Mouse (Mus musculus) left cerebral cortex, adult 18-20 months (tissue): ENCODE data around the gene Prdx5. TPM values are rescaled to one million over a fixed set of nuclear protein-coding genes. Genes with fewer than 3 reads are reported as not detected.
"Not testable (repeated sequence)": the region's sequence is repeated elsewhere in the genome, so short reads cannot be mapped to it uniquely, and the experiment has no call there.

Experiments used
- DNase-seq, 2 experiments: peaks; one replicate each; pipeline ENCODE4 v3.0.0; 2021 to 2022; ENCODE audit warnings: low spot score in 2 of 2, mixed read lengths in 1 of 2
- total RNA-seq, 2 experiments: library from RNA; stranded (reverse); gene quantifications; 2 replicates each; pipeline ENCODE4 v1.2.3; 2021

Gene Prdx5
- total RNA-seq, 2 experiments from 2014 or later = 367 to 381 TPM

DNA sequence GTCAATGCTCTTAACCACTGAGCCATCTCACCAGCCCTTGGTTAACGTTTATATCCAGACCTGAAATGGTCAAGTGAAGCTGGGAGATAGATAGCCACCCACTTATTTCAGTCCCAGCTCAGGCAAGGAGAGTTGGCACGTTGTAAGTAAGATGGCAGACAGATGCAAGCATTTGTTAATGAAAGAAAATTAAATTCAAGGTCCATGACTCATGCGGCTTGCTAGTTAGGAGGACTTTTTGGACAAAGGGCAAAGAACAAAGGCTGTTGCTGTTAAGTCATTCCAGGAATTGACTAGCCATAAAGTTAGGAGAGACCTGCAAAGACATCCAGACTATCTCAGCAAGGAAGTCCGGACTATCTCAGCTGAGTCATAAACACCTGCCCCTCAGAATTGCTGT is 10.3 kb downstream of the Prdx5 start:
- no peak for DNase-seq

DNA sequence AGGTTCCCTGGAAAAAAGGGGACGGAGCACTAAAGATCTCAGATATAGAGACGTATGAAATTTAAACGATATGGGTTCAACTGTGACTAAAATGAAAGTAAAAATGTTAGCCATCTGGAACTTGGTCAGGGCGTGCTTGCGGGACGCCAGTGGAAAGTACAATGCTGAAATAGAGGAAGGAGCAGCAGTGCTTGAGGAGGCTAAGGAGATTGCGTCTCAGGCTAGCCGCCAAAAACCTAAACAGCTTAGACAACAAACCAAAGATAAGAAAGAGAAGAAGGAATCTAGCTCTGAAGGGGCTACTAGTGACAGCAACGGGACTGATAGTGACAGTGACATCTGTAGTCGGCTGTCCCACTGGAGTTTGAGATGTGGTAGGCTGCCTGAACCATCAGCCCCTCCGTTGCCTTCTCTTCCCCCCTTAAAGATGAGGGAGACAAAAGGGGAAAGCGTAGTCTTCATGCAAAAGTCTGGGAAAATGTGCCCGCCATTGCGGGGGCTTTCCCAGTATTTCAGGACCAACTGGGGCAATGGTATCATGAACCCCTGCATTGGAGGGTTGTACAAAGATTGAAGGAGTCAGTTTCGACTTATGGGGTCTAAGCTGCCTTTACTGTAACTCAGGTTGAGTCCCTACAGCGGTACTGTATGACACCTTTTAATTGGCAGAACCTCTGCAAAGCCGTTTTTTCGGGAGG is 14.1 kb downstream of the Prdx5 start:
- DNase-seq = not testable (repeated sequence)

DNA sequence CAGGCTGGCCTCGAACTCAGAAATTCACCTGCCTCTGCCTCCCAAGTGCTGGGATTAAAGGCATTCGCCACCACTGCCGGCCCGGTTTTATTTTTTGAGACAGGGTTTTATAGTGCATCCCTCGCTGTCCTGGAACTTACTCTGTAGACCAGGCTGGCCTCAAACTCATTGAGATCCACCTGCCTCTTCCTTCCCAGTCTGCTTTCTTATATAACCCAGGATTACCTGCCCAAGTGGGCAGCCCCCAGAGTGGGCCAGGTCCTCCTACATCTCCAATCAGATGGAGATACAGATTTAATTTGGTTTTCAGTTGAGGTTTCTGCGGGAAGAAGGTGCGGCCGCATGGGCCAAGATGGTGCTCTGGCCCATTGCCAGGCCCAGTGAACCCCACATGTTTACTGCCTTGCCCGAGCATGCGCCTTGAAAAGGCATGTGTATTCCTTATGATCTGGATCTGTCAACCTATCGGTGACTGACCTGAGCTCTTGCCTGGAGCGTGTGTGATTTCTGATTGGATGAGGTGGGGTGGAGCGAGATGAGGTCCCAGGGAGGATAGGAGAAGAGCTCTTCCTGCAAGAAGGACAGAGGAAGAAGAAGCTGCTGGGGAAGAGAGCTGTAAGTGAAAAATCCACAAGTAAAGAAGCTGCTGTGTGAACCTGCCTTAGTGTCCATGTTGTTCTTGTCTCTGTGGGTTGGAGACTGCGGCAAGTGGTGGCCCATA is 16.0 kb downstream of the Prdx5 start:
- DNase-seq = no peak

DNA sequence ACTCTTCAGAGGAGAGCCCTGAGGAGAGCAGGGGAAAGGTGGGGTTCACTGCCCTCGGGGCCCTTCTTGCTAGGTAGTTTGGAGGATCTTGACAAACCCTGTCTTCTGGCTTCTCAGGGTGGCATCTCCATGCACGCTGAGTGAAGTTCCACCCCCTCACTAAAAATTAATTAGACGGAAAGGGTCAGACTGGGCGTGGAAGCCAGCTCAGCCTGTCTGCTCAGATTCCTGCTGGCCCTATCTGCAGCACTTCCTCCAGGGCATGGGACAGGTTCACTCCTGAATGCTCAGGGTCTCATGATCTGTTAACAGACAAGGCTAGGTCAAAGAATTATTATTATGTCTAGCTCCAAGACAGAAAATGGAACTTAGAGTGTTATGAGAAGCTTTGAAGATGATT is 17.4 kb downstream of the Prdx5 start:
- no peak for DNase-seq

DNA sequence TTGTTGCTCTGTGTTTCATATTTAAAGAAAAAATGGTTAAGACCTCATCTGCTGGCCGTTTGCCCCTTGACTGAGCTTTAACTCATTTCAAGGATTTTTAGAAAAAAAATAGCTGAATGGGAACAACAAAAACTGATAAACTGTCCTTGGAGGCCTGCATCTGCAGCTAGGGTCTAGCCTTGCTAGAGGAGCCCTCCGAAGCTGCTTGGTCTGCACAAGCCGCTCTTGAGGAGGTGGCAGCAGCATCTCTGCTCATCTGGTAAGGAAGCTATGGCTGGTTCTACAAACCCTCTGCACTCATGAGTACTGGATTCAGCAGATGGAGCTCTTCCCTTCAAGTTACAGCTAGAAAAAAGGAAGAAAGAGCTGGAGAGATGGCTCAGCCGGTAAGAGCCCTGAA is 31.9 kb downstream of the Prdx5 start:
- no peak for DNase-seq

DNA sequence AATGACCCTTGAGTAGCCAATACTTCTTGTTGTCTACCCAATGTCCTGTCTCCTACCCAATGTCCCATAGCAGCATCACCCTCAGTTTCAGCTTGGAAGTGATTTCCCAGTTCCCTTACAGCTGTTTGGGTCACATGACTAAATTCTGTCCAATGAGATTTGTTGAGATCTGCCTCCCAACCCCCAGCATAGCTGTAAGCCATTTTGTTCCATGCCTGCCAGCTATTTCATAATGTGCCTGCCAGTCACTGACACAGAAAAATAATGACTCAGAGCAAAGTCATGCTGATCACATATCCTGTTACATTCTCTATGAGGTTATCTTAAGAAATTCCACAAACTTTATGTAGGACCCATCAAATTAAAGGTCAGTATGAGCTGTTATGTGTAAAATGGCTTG is 33.1 kb downstream of the Prdx5 start:
- DNase-seq = no peak

DNA sequence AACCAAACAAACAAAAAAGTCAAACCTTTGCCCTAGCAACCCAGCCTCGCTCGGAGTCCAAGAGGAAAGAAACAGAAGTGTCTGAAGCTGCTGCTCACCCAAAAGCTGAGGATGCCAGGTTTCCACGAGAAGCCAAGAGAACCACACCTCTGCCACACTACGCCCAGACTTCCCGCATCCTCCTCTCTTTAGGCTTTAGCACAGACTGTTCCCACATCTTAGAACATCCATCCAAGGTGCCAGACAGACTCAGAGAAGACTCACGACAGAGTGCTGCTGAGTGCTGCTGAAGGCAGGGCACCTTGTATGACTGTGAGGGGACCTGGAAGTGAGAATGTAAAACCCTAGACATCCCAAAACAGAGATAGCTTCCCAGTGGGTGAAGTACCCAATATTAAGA is 34.1 kb downstream of the Prdx5 start:
- DNase-seq = no peak

DNA sequence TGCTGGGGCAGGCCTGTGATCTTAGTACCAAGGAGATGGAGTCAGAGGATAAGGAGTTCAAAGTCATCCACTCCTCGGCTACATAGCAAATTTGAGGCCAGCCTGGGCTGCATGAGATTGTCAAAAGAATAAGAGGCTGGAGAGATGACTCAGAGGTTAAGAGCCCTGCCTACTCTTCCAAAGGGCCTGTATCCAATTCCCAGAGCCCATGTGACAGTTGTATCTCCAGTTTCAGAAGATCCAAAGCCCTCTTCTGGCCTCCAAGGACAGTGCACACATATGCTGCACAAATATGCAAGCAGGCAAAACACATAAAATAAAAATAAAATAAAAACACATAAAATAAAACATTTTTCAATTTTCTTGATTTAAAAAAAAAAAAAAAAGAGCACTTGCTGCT is 35.6 kb downstream of the Prdx5 start:
- DNase-seq = no peak

DNA sequence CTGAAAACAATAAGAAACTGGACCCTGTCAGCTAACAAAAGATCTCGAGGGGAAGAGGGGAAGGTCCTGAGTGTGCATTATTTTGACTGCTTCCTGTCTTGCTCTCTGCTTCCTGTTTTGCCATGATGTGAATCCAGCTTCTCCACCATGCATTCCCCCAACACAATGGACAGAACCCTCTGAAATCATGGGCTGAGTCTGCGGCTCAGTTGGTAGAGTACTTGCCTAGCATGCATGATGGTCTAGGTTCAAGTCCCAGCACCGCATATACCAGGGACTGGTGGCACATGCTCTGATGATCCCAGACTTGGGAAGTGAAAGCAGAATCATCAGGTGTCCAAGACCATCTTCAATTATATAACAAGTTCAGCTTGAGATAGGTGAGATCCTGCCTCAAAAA is 37.2 kb downstream of the Prdx5 start:
- DNase-seq = no peak

DNA sequence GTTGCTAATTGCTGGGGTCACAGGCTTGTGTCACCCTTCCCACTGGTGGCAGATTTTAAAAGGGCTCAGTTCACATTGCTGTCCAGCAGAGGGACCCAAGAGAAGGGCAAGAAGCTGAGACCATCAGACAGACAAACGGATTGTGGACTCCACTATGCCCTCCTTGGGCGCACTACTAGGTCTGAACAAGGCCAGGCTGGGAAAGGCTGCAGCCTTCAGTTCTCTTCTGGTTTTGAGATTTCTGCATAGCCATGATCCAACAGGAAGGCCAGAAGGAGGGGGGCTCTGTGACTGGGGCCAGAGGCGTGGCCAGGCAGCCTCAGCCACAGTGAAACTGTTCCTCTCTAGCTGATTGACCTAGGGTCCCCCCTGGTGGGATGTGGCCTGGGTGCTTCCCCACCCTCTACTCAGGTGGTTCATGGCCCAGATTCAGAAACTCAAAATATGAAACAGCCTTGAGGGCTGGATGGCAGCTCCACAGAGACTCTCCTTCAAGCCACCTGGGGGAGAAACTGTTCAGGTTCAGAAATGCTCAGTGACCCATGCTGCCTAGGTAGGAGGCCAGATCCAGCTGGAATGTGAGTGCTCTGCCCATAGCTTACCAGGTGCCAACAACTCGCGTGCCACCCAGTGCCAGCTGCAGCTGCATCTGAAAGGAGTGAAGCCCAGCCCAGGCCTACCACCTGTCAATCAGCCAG is 38.2 kb downstream of the Prdx5 start:
- no peak for DNase-seq

DNA sequence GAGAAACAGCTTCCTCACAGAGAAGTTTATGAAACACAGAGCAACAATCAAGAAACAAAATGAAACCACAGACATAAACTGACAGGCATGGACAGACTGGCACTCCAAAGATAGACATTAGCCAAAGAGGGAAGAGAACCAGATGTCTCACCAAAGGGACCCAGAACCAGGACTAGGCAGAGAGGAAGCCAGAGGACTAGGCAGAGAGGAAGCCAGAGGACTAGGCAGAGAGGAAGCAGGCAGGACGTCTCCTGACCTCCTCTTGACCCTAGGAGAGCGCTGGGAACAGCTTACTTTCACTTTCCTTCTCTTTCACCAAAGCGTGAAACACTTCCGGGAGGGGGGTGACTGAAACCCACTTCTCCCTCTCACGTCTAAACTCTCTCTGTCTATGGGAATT is 40.6 kb downstream of the Prdx5 start:
- no peak for DNase-seq

DNA sequence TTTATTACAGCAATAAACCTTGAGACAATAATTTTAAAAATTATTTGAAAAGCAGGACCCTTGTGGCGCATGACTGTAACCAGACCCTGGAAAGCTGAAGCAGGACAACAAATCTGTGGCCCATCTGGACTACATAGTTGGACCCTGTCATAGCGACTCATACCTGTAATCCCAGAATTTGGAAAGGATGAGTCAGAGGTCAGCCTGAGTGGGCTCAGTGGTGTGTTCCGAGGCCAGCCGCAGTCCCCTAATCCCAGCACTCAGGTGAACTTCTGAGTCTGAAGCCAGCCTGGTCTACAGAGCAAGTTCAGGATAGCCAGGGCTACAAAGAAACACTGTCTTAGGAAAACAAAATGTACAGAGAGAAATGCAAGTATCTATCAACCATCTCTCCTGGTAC is 48.5 kb downstream of the Prdx5 start:
- DNase-seq = no peak

DNA sequence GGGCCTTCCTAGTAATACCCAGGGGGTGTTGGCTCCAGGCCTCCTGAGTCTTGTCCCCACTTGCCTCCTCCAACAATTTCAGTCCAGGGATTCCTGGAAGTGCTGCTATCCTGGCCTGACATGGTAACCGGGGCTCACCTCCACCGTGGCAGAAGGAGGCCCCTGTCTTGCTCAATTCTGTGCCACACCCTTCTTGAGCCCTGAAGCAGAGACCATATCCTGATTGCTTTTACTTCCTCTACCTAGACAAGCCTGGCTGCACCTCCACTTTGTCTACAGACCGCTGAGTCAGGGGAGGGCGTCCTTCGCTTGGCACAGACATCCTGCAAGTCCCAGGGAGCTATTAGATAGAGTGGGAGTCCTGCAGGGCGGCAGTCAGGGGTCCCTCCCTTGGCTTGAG is 49.2 kb downstream of the Prdx5 start:
- DNase-seq = no peak

DNA sequence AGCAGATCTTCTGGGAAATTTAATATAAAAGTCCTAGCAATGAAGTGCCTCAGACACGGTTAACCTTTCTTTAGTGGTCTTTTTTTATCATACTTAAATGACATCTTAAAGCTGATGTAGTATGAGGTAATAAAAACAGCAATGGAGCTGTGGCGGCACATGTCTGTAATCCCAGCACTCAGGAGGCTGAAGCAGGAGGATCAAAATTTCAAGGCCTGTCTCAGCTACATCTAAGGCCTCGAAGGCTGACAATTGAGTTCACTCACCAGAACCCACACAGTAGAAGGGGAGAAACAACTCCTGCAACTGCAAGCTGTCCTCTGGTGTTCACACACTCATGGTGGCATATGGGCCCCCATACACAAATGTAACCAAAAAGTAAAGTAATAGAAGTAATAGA is 49.9 kb downstream of the Prdx5 start:
- DNase-seq = no peak

DNA sequence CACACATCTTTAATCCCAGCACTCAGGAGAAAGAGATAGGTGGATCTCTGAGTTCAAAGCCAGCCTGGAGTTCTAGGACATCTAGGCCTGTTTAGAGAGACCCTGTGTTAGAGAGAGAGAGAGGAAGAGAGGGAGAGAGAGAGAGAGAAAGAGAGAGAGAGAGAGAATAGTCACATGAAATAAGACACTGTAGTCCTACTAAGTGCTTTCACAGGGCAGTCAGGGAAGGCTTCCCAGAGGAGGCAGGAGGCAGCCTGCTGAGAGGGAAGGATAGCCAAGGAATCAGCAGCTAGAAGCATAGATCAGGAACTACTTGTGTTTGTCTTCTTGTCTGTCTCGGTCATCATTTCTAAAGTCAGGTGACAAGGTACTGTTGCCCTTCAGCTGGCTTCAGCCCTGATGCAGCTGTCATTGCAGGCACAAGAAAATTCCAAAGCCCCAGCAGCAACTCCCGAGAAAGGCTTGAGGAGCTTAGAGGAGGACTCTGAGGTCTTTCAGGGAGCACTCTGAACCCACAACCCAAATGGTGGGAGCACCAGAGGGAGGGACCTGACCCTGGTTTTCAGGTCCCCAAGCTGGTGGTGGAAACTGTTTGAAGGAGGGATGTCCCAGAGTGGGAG is 50.8 kb downstream of the Prdx5 start:
- DNase-seq = no peak

DNA sequence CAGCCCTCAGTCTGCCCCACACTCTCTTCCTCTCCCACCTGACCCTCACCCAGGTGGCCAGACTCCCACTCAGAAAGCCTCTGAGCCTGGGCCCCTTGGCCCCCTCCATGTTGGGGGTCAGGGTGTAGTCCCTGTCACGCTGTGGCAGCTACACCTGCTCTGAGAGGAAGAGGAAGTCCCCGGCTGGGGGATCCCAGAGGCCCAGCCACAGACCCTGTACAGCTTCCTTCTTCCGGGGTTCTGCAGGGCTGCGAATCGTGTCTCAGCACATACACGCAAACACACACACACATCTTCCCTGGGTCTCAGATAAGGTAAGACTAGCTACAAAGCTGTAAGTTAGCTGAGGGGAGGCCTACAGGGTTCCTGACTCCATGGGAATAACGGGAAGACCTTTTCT is 51.9 kb downstream of the Prdx5 start, which contains the start of gene Ccdc88b:
Ccdc88b (minus strand) TSS at position 181 of the 400 bp plus-strand sequence.
- no peak for DNase-seq

DNA sequence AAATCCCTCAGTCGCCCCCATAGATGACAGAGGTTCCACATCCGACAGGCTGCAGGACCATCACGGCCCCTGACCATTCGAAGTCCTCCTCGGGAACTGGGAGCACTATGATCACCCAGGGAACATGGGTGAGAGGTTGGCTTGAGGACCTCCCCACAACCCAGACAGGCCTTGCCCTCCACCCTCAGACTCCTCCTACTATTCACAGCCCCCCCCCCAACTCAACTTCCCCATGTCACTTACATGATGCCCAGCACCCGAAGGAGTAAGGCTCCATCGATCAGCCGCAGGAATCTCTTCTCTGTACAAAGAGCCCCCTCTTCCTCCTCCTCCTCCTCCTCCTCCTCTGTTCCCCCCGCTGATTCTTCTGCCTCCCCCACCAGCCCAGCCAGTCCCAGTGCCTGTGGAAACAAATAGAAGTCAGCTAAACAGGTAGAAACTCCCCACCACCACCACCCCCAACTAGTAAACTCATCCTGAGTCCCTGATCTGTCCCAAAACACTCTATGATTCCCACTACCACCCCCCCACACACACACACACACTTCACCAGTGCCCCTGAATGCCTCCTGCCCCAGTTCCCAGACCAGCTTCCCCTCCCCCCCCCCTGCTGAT is 52.4 kb downstream of the Prdx5 start:
- DNase-seq = no peak

DNA sequence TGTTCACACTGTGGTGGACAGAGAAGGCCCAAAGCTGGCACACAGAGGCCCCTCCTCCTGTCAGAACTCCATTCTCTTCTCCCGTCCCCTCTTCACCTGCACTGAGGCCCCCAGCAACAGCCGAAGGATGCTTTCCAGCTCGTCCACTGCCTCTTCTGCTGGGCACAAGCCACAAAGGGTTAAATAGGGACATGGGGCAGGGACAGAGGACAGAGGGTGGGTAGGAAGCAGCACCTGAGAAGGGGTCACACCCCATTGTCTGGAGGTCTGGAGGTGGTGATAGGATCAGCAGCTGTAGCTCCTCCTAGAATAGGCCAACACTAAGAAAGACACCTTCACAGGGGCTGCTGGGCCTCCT is 52.9 kb downstream of the Prdx5 start:
- no peak for DNase-seq
